Mouse (Mus musculus): ENCODE results near the gene Gpr171. TPM values are rescaled to one million over a fixed set of nuclear protein-coding genes. Genes with fewer than 3 reads are reported as not detected.
"Not testable (repeated sequence)": the region's sequence is repeated elsewhere in the genome, so short reads cannot be mapped to it uniquely, and the experiment has no call there.

Gene Gpr171
- polyA plus RNA-seq, 1 experiment, result not detected

DNA sequence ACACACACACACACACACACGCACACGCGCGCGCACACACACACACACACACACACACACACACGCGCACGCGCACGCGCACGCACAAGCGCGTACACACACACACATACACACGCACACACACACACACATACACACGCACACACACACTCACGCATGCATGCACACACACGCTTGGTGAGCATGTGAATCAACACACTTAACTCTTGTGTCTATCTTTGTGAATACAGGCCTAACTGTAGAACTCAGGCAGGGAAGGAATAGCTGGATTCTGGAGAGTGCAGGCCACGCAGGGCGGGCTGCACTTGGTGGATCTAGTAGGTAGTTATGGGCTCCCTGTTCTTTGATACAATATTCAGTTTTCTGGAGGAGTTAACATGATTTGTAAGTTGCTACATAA, 27.1 kb upstream of the Gpr171 start:
- Histone ChIP-seq H3K27me3 (ENCODE audit: control insufficient read depth, insufficient read depth, low read length) (no peaks in the 10 kb centered on the region; the same call in 1 of the 2 replicates), H3K4me3 (replicated peaks; ENCODE audit: insufficient read depth, low read depth, low read length) (no peak overlapping the region), H3K4me1 (ENCODE audit: control insufficient read depth, insufficient read depth, low read length) (no peaks in the 10 kb centered on the region), H3K27ac (ENCODE audit: insufficient read depth, low read length) (no peak overlapping the region)
- DNase-seq, result no peak
- TF ChIP-seq CTCF (IDR thresholded peaks at IDR 0.05; ENCODE audit: borderline replicate concordance, insufficient read depth, low read depth, low read length) (no peak), POLR2A (IDR thresholded peaks at IDR 0.05; ENCODE audit: borderline replicate concordance, insufficient read depth, low read length) (no peak)
- WGBS, result 89% methylated on average over 20 of the region's 20 CpGs

DNA sequence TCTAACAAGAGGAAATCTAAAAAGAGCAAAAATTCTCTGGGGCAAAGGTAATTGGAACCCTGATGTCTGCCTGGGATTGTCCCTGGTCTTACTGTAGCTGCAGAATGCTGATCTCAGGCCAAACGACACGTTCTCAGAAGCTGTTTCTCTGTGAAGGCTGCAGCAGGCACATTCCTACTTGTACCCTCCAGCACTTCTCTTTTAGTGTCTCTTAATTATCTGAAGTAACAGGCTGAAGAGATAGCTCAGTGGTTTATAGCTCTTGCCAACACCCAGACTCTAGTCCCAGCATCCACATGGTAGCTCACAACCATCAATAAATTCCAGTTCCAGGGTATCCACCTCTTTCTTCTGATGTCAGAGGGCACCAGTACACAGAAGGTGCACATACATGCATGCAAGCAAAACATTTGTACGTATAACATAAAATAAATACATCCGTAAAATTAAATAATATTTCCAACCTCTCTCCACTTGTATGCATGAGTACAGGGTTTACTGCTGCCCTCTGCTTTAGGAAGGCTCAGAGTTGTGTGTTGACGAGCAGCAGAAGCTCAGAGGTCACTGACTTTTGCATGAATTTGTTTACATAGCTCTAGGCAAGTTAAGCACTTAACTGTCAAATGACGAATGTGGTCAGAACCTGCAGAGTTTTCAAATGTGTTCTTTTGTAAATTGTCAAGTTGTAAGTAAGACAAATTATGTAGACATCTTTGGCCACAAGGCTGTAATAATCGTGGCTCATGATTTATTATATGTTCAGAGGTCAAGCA, 24.3 kb upstream of the Gpr171 start:
- WGBS, result 78% methylated on average over 7 of the region's 7 CpGs
- no peak overlapping the region for H3K4me3 ChIP-seq (replicated peaks; ENCODE audit: insufficient read depth, low read depth, low read length)
- DNase-seq, result no peak
- no peak overlapping the region for H3K27ac ChIP-seq (ENCODE audit: insufficient read depth, low read length)
- no peaks in the 10 kb centered on the region for H3K4me1 ChIP-seq (ENCODE audit: control insufficient read depth, insufficient read depth, low read length)
- TF ChIP-seq CTCF (IDR thresholded peaks at IDR 0.05; ENCODE audit: borderline replicate concordance, insufficient read depth, low read depth, low read length), result no peak
- TF ChIP-seq POLR2A (IDR thresholded peaks at IDR 0.05; ENCODE audit: borderline replicate concordance, insufficient read depth, low read length), result no peak
- H3K27me3 ChIP-seq (ENCODE audit: control insufficient read depth, insufficient read depth, low read length), result no peaks in the 10 kb centered on the region

DNA sequence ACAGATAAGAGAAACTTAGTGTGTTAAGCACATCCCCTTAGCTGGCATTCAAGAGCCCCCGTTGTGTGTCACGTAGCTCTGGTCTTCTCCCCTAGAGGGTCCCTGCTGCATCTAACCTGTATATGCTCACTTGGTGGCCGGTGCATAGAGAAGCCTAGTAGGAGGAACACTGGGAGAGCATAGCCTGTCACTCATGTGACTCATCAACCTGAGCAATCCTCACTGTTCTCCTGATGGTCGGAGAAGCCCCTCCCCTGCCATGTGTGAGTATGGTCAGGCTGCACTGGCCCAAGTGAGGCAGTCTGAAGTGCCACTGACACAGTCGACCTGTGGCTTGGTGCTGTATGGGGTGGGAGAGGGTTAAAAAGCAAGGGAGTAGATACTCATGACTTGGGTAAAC, 23.4 kb upstream of the Gpr171 start:
- WGBS, result 72% methylated on average over 5 of the region's 5 CpGs
- no peak overlapping the region for H3K4me3 ChIP-seq (replicated peaks; ENCODE audit: insufficient read depth, low read depth, low read length)
- H3K27ac ChIP-seq (ENCODE audit: insufficient read depth, low read length), result no peak overlapping the region
- no peaks in the 10 kb centered on the region for H3K4me1 ChIP-seq (ENCODE audit: control insufficient read depth, insufficient read depth, low read length)
- no peak for DNase-seq
- H3K27me3 ChIP-seq (ENCODE audit: control insufficient read depth, insufficient read depth, low read length), result no peaks in the 10 kb centered on the region
- TF ChIP-seq POLR2A (IDR thresholded peaks at IDR 0.05; ENCODE audit: borderline replicate concordance, insufficient read depth, low read length), result no peak
- TF ChIP-seq CTCF (IDR thresholded peaks at IDR 0.05; ENCODE audit: borderline replicate concordance, insufficient read depth, low read depth, low read length), result no peak

DNA sequence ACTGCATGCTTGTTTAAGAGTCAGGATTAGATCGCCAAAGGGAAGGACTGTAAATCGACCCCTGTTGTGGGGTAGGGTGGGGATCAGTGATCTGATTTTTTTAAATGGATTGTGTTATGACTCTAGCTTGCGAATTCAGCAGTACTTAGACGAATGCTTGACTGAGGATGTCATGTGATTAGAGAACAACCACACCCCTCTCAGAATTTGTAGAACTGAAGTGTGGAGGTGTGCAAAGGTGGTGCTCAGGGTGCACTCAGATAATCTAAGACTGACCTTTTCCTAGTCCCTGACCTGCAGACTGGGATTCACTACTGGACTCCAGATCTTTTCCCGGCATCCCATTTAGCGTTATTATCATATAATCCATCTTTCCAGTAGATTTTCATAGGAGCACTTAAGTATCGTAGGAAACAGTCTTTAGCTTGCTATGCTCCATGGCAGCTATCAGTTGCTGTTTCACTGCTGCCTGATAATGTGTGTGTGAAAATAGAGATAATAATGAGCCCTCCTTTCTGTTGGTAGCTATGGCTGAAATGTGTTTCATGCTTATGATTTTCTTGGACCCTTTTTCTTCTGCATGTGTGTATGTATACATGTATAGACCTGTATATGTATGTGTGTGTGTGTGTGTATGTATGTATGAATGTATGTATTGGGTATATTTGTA, 20.3 kb upstream of the Gpr171 start:
- H3K4me3 ChIP-seq (replicated peaks; ENCODE audit: insufficient read depth, low read depth, low read length), result no peak overlapping the region
- H3K27ac ChIP-seq (ENCODE audit: insufficient read depth, low read length), result no peak overlapping the region
- WGBS, result 84% methylated on average over 7 of the region's 7 CpGs
- no peak for DNase-seq
- H3K27me3 ChIP-seq (ENCODE audit: control insufficient read depth, insufficient read depth, low read length), result no peaks in the 10 kb centered on the region
- H3K4me1 ChIP-seq (ENCODE audit: control insufficient read depth, insufficient read depth, low read length), result peaks cover 5% of the 10 kb centered on the region; the same call in 1 of the 2 replicates
- TF ChIP-seq CTCF (IDR thresholded peaks at IDR 0.05; ENCODE audit: borderline replicate concordance, insufficient read depth, low read depth, low read length) (no peak), POLR2A (IDR thresholded peaks at IDR 0.05; ENCODE audit: borderline replicate concordance, insufficient read depth, low read length) (no peak)

DNA sequence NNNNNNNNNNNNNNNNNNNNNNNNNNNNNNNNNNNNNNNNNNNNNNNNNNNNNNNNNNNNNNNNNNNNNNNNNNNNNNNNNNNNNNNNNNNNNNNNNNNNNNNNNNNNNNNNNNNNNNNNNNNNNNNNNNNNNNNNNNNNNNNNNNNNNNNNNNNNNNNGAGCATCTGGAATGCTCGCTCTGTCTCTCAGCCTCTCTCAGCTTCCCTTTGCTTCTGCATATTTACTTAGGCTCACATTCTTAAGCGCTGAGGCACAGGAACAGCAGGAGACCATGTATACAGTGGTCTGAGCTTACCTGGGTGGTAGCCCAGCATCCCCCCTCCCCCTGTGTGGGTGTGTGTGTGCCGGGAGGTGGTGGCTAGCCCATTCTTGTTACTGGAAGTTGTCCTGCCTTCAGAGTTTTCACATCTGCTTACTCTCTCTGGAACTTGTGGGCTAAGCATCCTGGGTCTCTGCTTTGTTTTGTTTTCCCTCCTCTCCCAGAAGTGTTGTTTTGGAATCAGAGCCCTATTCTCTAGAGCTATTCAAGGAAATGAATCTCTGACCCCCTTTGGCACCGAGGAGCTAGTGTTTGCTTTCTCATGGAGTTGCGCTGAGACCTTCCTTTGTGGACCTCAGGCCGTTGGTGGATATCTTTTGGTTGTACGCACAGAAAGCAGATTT, 19.6 kb upstream of the Gpr171 start:
- no peak for TF ChIP-seq CTCF (IDR thresholded peaks at IDR 0.05; ENCODE audit: borderline replicate concordance, insufficient read depth, low read depth, low read length)
- no peak for TF ChIP-seq POLR2A (IDR thresholded peaks at IDR 0.05; ENCODE audit: borderline replicate concordance, insufficient read depth, low read length)
- no peak overlapping the region for H3K27ac ChIP-seq (ENCODE audit: insufficient read depth, low read length)
- no peak overlapping the region for H3K4me3 ChIP-seq (replicated peaks; ENCODE audit: insufficient read depth, low read depth, low read length)
- DNase-seq, result no peak
- peaks cover 5% of the 10 kb centered on the region; the same call in 1 of the 2 replicates for H3K4me1 ChIP-seq (ENCODE audit: control insufficient read depth, insufficient read depth, low read length)
- no peaks in the 10 kb centered on the region for H3K27me3 ChIP-seq (ENCODE audit: control insufficient read depth, insufficient read depth, low read length)
- 66% methylated on average over 7 of the region's 7 CpGs for WGBS

DNA sequence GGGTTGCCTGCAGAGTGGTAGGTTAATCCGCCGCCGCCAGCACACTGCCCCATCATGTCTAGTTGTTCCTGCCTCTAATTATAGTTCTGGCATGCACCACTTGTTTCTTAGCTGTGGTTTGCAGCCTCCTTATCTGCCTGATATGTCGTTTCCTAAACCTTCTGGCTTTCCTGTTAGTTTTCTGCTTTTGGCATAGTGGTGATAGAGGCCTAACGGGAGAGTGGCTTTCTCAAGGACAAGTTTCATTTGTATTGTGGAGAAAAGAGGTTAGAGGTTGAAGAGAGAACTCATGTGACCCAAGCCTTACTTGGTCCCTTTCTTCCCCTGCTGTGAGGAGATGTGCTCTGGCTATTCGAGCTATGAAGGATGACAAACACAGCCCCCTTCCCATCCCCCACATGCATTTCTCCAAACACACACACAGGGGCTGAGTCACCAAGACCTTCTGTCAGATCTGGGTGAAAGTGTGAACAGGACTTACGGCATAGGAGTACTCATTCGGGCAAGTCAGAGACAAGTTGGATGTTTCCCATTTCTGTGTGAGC, 12.4 kb upstream of the Gpr171 start:
- Histone ChIP-seq H3K27me3 (ENCODE audit: control insufficient read depth, insufficient read depth, low read length) (no peaks in the 10 kb centered on the region), H3K27ac (ENCODE audit: insufficient read depth, low read length) (no peak overlapping the region), H3K4me3 (replicated peaks; ENCODE audit: insufficient read depth, low read depth, low read length) (no peak overlapping the region), H3K4me1 (ENCODE audit: control insufficient read depth, insufficient read depth, low read length) (peaks cover 9% of the 10 kb centered on the region; the same call in 1 of the 2 replicates)
- TF ChIP-seq CTCF (IDR thresholded peaks at IDR 0.05; ENCODE audit: borderline replicate concordance, insufficient read depth, low read depth, low read length) (no peak), POLR2A (IDR thresholded peaks at IDR 0.05; ENCODE audit: borderline replicate concordance, insufficient read depth, low read length) (no peak)
- peak in 1 of 2 experiments; percentile 21 for DNase-seq
- 56% methylated on average over 8 of the region's 8 CpGs for WGBS

DNA sequence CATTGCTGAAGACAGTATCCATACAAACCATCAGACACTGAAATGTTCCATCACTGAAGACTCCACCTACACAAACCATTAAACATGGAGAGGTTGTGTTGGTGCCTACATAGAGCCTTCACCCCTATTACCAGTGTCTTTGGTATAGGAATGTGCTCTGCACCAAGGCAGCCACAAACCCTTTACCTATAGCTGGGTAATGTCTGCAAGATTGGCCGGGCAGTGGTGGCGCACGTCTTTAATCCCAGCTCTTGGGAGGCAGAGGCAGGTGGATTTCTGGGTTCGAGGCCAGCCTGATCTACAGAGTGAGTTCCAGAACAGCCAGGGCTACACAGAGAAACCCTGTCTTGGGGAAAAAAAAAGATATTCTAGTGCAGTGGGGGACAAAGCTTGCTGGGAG, 11.7 kb upstream of the Gpr171 start:
- not testable (repeated sequence) for H3K27me3 ChIP-seq (ENCODE audit: control insufficient read depth, insufficient read depth, low read length); H3K4me1 ChIP-seq (ENCODE audit: control insufficient read depth, insufficient read depth, low read length); H3K4me3 ChIP-seq (replicated peaks; ENCODE audit: insufficient read depth, low read depth, low read length); H3K27ac ChIP-seq (ENCODE audit: insufficient read depth, low read length); DNase-seq
- WGBS, result 97% methylated on average over 4 of the region's 4 CpGs

Data from cerebellum, adult 2 months (tissue).